Mouse (Mus musculus) limb, embryonic 15.5 days (tissue): Measurements from ENCODE around the gene Cd248. TPM values are rescaled to one million over a fixed set of nuclear protein-coding genes. Genes with fewer than 3 reads are reported as not detected.
A peak's percentile ranks its signal among the peaks of the same experiment; 100 is the strongest.

Source experiments
- ATAC-seq: fragments of 200-750 bp; cut with Nextera tagmentation; 2 replicates; pipeline ENCODE4 v1.8.0; 2017; ENCODE audit warnings: low read depth, moderate TSS enrichment; ENCODE audit not compliant: insufficient number of reproducible peaks, low FRiP score, low TSS enrichment
- H3K27ac ChIP-seq: fragments of 300-500 bp; sonication (generic); 2 replicates; pipeline ENCODE4 v1.5.1; 2015; ENCODE audit warnings: moderate library complexity, mild to moderate bottlenecking, inconsistent platforms
- H3K27me3 ChIP-seq: fragments of 300-500 bp; sonication (generic); 2 replicates; pipeline ENCODE4 v1.6.1; 2015; ENCODE audit warnings: inconsistent platforms
- H3K36me3 ChIP-seq: fragments of 300-500 bp; sonication (generic); 2 replicates; pipeline ENCODE4 v1.6.1; 2015; ENCODE audit warnings: inconsistent platforms
- H3K4me1 ChIP-seq: fragments of 300-500 bp; sonication (generic); 2 replicates; pipeline ENCODE4 v1.6.1; 2015; ENCODE audit warnings: inconsistent platforms
- H3K4me2 ChIP-seq: fragments of 300-500 bp; sonication (generic); 2 replicates; pipeline ENCODE4 v1.6.1; 2015; ENCODE audit warnings: mild to moderate bottlenecking, inconsistent platforms
- H3K4me3 ChIP-seq: fragments of 300-500 bp; sonication (generic); 2 replicates; pipeline ENCODE4 v1.5.1; 2015; ENCODE audit warnings: mild to moderate bottlenecking, inconsistent platforms
- H3K9ac ChIP-seq: fragments of 300-500 bp; sonication (generic); 2 replicates; pipeline ENCODE4 v1.6.1; 2015; ENCODE audit warnings: inconsistent platforms
- H3K9me3 ChIP-seq: fragments of 300-500 bp; sonication (generic); 2 replicates; pipeline ENCODE4 v1.6.1; 2016; ENCODE audit warnings: inconsistent platforms
- WGBS: fragments of 180-500 bp; shearing (Covaris S2); methylation state at CpG from one replicate; pipeline ENCODE4 v1.1.7; 2015; 5-methylcytosine and 5-hydroxymethylcytosine counted together
- polyA plus RNA-seq: library from polyadenylated mRNA; unstranded; fragments of >200 nt; fragmentation: Nextera tagmentation; extraction: Ambion mirVana; gene quantifications from 2 replicates; pipeline ENCODE4 v1.2.1, GENCODE M21; 2015

Gene Cd248
- 95.9 and 117 TPM in 2 replicates for polyA plus RNA-seq

DNA sequence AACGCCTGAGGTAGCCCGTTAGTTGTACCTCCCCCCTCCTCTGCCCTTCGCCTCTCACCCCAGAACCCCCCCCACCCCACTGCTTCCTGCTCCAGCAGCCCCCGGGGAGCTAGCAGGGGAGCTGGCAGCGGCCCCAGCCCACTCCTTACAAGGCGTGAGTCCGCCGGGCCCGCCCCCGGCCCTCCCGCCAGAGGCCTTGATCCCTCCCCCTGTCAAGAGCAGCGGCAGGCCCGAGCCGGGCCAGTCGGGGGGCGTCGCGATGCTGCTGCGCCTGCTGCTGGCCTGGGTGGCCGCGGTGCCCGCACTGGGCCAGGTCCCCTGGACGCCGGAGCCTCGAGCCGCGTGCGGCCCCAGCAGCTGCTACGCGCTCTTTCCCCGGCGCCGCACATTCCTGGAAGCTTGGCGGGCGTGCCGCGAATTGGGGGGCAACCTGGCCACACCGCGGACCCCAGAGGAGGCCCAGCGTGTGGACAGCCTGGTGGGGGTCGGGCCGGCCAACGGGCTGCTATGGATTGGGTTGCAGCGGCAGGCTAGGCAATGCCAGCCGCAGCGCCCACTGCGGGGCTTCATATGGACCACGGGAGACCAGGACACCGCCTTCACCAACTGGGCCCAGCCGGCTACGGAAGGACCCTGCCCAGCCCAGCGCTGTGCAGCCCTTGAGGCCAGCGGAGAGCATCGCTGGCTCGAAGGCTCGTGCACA is at the start of gene Cd248:
Gene Cd248 (plus strand): TSS at position 212 of the 703 bp plus-strand sequence.
- Histone ChIP-seq H3K9ac (peak within 1 kb of the TSS; percentile 80), H3K27ac (peak within 1 kb of the TSS; percentile 96), H3K4me1 (peaks cover 66% of the 10 kb centered on the region), H3K4me3 (peak within 1 kb of the TSS; percentile 67), H3K4me2 (peak within 1 kb of the TSS; percentile 91), H3K36me3 (no peaks in the 10 kb centered on the region), H3K9me3 (no peaks in the 10 kb centered on the region), H3K27me3 (peaks cover 3% of the 10 kb centered on the region; the same call in 1 of the 2 replicates)
- ATAC-seq, result peak; percentile 64
- under 1% methylated on average over 52 of the region's 56 CpGs for WGBS

DNA sequence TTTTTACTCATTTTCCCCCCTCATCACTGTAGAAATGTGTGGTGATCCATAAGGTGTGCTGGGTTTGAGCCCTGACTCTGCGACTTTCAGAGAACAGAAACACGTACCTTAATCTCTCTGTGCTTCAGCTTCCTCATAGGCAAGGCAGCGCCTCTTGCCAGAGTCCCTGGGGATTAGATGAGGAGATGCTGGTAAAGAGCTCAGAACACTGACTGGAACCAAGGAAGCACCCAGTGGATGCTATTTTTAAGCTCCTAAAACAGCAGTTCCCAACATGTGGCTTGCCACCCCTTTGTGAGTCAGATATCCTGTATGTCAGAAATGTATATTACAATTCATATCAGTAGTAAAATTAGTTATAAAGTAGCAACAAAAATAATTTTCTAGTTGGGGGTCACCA is 49.7 kb upstream of the Cd248 start:
- no peak for ATAC-seq

DNA sequence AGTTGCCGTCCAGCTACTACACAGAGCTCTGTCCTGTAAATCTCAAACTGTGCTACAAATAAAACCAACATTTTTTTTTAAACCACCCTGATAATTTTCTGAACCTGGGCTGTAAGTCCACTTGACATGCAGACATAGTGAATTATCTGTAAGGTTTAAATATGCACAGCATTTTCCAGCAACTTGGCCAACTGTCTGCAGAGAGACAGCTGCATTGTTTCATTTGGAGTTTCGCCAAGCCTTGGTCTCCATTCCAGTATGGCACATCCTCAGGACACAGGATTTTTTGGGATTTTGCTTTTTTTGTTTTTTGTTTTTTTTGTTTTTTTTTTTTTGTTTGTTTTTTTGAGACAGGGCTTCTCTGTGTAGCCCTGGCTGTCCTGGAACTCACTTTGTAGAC is 46.5 kb upstream of the Cd248 start:
- H3K4me2 ChIP-seq, result no peak overlapping the region
- no peak overlapping the region for H3K9ac ChIP-seq
- ATAC-seq, result no peak
- WGBS, result 83% methylated on average over 2 of the region's 2 CpGs
- no peaks in the 10 kb centered on the region for H3K9me3 ChIP-seq
- no peaks in the 10 kb centered on the region for H3K36me3 ChIP-seq
- H3K27ac ChIP-seq, result no peak overlapping the region
- H3K4me3 ChIP-seq, result no peak overlapping the region
- H3K27me3 ChIP-seq, result no peaks in the 10 kb centered on the region
- H3K4me1 ChIP-seq, result peaks cover 14% of the 10 kb centered on the region; the same call in 1 of the 2 replicates

More for the DNA sequence above, 49.7 kb upstream of the Cd248 start:
- 82% methylated on average over 3 of the region's 3 CpGs for WGBS
- Histone ChIP-seq H3K4me2 (no peak overlapping the region), H3K4me3 (no peak overlapping the region), H3K9me3 (no peaks in the 10 kb centered on the region), H3K9ac (no peak overlapping the region), H3K27ac (peak overlapping the region; percentile 22), H3K4me1 (peaks cover 11% of the 10 kb centered on the region; the same call in 1 of the 2 replicates), H3K36me3 (no peaks in the 10 kb centered on the region), H3K27me3 (no peaks in the 10 kb centered on the region)

DNA sequence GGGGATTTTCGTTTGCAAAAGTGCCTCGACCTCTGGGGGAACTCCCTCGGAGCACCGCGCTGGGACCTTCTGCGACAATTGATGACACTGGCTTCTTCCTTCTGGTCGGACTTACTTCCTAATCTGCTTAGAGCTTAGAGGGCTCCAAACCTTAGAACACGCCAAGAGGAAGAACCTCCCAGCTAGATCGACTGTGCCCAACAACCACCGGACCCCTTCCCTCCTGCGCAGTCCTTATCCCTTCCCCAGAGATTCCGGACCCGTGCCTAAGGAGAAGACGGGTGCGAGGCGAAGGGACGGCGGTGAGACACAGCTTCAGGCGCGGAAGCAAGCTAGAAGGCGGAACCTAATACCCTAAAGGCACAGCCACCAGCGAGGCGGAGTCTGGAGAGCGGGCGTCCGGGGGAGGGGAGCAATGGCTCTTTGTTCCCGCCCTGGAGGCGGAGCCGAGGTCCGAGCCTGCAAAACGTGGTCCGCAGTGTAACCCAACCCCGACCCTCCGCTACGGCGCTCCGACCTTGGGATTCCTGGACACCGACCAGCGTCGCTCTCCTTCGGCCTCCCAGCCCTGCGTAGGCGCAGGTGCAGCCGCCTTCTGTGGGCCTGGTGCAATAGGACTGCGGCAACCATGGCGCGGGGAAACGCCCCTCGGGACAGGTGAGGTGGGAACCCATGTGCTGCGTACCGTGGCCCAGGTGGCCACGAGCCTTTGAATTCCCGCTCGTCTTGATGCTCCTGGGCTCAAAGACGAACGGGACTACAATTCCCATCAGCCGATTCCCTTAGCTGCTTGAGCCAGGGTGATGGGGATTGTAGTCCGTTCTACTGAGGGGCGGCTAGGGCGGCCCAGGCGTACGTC is 44.0 kb upstream of the Cd248 start, which contains the start of gene Slc29a2:
Gene Slc29a2 (plus strand): TSS at position 240 of the 859 bp plus-strand sequence.
- Histone ChIP-seq H3K4me2 (peak within 1 kb of the TSS; percentile 95), H3K4me1 (peaks cover 9% of the 10 kb centered on the region; the same call in 1 of the 2 replicates), H3K9me3 (no peaks in the 10 kb centered on the region), H3K9ac (peak within 1 kb of the TSS; percentile 65), H3K36me3 (peaks cover 10% of the 10 kb centered on the region), H3K27ac (peak within 1 kb of the TSS; percentile 80), H3K27me3 (no peaks in the 10 kb centered on the region), H3K4me3 (peak within 1 kb of the TSS; percentile 70)
- ATAC-seq, result peak; percentile 93
- WGBS, result under 1% methylated on average over 62 of the region's 62 CpGs

DNA sequence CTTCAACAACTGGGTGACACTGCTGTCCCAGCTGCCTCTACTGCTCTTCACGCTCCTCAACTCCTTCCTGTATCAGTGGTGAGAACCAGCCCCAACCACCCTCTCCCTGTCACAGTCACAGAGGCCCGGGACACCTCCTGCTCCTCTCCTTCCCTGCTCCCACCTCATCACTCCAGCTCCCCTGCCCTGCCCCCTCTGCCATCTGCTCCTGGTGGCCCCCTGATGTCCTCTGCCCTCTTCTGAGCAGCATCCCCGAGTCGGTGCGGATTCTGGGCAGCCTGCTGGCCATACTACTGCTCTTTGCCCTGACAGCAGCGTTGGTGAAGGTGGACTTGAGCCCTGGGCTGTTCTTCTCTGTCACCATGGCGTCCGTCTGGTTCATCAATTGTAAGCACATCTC is 41.8 kb upstream of the Cd248 start:
- Histone ChIP-seq H3K9ac (no peak overlapping the region), H3K27ac (no peak overlapping the region), H3K36me3 (peaks cover 31% of the 10 kb centered on the region), H3K27me3 (no peaks in the 10 kb centered on the region), H3K4me1 (peaks cover 9% of the 10 kb centered on the region; the same call in 1 of the 2 replicates), H3K4me3 (no peak overlapping the region), H3K9me3 (no peaks in the 10 kb centered on the region), H3K4me2 (no peak overlapping the region)
- WGBS, result 92% methylated on average over 8 of the region's 8 CpGs
- ATAC-seq, result no peak

DNA sequence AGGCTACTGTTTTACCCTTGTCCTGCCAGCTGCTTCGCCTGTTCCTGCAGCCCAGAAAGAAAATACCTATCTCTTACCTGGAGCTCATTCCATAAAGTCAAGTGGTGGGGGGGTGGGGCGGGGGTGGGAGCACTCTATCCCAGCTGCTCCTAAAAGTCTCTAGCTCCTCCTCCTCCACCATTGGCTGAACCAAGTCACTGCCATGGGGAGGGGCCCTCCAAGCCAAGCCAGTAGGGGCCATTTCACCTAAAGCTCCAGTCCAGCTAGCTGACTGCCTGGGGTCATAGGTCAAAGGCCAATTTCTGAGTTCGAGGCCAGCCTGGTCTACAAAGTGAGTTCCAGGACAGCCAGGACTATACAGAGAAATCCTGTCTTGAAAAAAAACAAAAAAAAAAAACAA is 35.2 kb upstream of the Cd248 start:
- Histone ChIP-seq H3K27me3 (no peaks in the 10 kb centered on the region), H3K9ac (no peak overlapping the region), H3K36me3 (peaks cover 37% of the 10 kb centered on the region), H3K27ac (no peak overlapping the region), H3K4me2 (no peak overlapping the region), H3K9me3 (no peaks in the 10 kb centered on the region), H3K4me3 (no peak overlapping the region), H3K4me1 (peaks cover 4% of the 10 kb centered on the region; the same call in 1 of the 2 replicates)
- 63% methylated on average over 3 of the region's 3 CpGs for WGBS
- no peak for ATAC-seq

DNA sequence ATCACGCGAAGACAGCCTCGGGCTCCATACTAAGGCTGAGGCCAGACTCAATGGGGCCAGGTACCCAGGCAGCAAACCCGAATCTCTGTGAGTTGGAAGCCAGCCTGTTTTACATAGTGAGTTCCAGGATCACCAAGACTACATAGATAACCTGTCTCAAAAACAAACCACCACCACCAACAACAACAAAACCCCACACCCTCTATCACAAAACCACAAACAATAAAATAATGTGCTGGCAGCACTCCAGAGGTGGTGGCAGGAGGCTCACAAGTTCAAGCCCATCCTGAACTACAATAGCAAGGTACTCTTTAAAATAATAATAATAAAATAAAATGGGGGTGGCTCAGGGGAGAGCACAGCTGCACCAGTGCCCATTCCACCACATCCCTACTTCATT is 31.3 kb upstream of the Cd248 start:
- Histone ChIP-seq H3K27ac (no peak overlapping the region), H3K9me3 (no peaks in the 10 kb centered on the region), H3K27me3 (no peaks in the 10 kb centered on the region), H3K4me2 (no peak overlapping the region), H3K4me3 (no peak overlapping the region), H3K4me1 (peaks cover 28% of the 10 kb centered on the region), H3K9ac (no peak overlapping the region), H3K36me3 (peaks cover 4% of the 10 kb centered on the region)
- no peak for ATAC-seq
- 77% methylated on average over 4 of the region's 4 CpGs for WGBS

DNA sequence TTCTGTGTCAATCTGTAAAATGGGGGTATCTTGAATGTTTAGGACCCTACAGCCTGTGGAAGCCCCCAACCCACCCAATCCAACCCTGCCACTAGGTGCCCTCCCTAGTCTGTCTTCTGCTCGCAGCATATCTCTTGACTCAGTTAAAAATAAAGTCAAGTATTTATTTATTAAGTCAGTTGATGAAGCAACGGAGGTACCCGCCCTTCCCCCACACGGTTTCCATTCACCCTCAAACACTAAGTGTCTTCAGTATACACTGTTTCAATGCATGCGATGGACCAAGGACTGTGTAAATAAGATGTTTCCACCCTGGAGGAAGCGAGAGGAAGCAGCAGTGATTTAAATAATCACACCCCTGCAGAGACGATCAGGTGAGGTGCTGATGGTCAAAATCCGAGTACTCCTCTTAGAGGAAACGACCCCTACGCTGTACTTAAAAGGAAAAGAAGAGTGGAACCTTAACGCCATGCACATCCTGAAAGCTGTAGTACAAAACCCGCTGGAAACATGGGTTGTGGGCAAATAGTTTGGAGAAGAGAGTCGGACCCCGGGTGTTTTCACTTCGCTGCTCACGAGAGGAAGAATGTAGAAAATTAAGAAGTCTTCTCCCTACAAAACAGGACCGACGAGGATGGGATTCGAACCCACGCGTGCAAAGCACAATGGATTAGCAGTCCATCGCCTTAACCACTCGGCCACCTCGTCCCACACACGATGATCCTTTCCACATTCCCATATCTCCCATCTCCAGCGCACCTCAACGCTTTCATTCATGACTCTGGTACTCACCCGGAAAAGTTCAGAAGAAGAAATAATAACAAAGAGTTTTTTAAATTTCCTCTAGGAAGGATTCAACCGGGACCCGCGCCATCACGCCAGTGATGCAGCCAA is 30.0 kb upstream of the Cd248 start:
- no peaks in the 10 kb centered on the region for H3K27me3 ChIP-seq
- peak overlapping the region; percentile 87 for H3K4me3 ChIP-seq
- H3K36me3 ChIP-seq, result 0 out of 2 replicates have a peak, but pooled peaks cover 5% of the 10 kb centered on the region
- peaks cover 35% of the 10 kb centered on the region for H3K4me1 ChIP-seq
- peak overlapping the region; percentile 76 for H3K27ac ChIP-seq
- H3K4me2 ChIP-seq, result peak overlapping the region; percentile 95
- 0 out of 2 replicates have a peak, but pooled peaks have one; percentile 26 for ATAC-seq
- WGBS, result 4% methylated on average over 32 of the region's 32 CpGs
- H3K9me3 ChIP-seq, result no peaks in the 10 kb centered on the region
- H3K9ac ChIP-seq, result peak overlapping the region; percentile 89

DNA sequence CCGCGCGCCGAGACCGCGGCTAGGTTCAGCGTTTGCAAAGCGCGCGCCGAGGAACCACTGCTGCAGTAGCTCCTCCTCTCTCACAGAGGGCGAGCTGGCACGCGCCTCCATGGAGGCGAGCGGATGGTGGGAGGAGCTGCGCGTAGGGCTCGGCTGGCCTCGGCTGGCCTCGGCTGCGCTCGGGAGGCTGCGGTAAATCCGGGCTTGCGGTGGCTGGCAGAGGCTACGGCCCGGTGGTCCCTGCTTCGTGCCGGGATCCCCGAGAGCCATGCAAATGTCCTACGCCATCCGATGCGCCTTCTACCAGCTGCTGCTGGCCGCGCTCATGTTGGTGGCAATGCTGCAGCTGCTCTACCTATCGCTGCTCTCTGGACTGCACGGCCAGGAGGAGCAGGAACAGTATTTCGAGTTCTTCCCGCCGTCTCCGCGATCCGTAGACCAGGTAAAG is 29.1 kb upstream of the Cd248 start, which contains the start of the genes B4gat1 and AC124502.3:
Gene B4gat1 (plus strand): TSS at position 118 of the 448 bp plus-strand sequence.
Gene AC124502.3 (plus strand): TSS at position 183 of the 448 bp plus-strand sequence.
- peak within 1 kb of the TSS; percentile 89 for H3K9ac ChIP-seq
- H3K27me3 ChIP-seq, result no peaks in the 10 kb centered on the region
- no peaks in the 10 kb centered on the region for H3K9me3 ChIP-seq
- H3K4me3 ChIP-seq, result peak within 1 kb of the TSS; percentile 87
- 0 out of 2 replicates have a peak, but pooled peaks cover 8% of the 10 kb centered on the region for H3K36me3 ChIP-seq
- peak; percentile 89 for ATAC-seq
- peak within 1 kb of the TSS; percentile 95 for H3K4me2 ChIP-seq
- H3K4me1 ChIP-seq, result peaks cover 35% of the 10 kb centered on the region
- WGBS, result under 1% methylated on average over 38 of the region's 44 CpGs
- peak within 1 kb of the TSS; percentile 76 for H3K27ac ChIP-seq

DNA sequence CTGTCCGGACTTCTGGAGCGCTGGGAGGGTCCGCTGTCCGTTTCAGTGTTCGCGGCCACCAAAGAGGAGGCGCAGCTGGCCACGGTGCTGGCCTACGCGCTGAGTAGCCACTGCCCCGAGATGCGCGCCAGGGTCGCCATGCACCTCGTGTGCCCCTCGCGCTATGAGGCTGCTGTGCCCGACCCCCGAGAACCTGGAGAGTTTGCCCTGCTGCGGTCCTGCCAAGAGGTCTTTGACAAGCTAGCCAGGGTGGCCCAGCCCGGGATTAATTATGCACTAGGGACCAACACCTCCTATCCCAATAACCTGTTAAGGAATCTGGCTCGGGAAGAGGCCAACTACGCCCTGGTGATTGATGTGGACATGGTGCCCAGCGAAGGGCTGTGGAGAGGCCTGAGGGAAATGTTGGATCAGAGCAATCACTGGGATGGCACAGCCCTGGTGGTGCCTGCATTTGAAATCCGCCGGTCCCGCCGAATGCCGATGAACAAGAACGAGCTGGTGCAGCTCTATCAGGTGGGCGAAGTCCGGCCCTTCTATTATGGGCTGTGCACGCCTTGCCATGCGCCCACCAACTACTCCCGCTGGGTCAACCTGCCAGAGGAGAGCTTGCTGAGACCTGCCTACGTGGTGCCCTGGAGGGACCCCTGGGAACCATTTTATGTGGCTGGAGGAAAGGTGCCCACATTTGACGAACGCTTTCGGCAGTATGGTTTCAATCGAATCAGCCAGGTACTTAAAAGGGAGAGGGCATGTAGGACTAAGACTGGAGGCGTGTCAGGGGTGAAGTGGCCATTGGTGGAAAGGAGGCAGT is 28.4 kb upstream of the Cd248 start:
- Histone ChIP-seq H3K36me3 (0 out of 2 replicates have a peak, but pooled peaks cover 8% of the 10 kb centered on the region), H3K4me1 (peaks cover 35% of the 10 kb centered on the region), H3K9ac (peak overlapping the region; percentile 89), H3K27ac (peak overlapping the region; percentile 76; the same call in 1 of the 2 replicates), H3K4me2 (peak overlapping the region; percentile 95), H3K27me3 (no peaks in the 10 kb centered on the region), H3K9me3 (no peaks in the 10 kb centered on the region), H3K4me3 (peak overlapping the region; percentile 87)
- no peak for ATAC-seq
- WGBS, result 7% methylated on average over 41 of the region's 41 CpGs
